Mouse (Mus musculus) liver, adult 2 months (tissue): ENCODE data around the gene Rasgrp1. TPM values are rescaled to one million over a fixed set of nuclear protein-coding genes. Genes with fewer than 3 reads are reported as not detected.

Experiments
- DNase-seq: peaks from one replicate; pipeline ENCODE4 v3.0.0-alpha.2; 2011; ENCODE audit warnings: low read depth, low spot score; ENCODE audit errors: extremely low read depth
- H3K27ac ChIP-seq: fragments of 200-500 bp; replicated peaks from 2 replicates; pipeline ENCODE4 v1.5.1; 2012; ENCODE audit warnings: low read depth, mild to moderate bottlenecking, control low read depth, inconsistent platforms, low read length; ENCODE audit not compliant: insufficient read depth
- H3K27me3 ChIP-seq: fragments of 200-500 bp; 2 replicates; pipeline ENCODE4 v1.6.1; 2012; ENCODE audit warnings: mild to moderate bottlenecking, moderate library complexity, low read length, inconsistent platforms; ENCODE audit not compliant: control insufficient read depth, insufficient read depth
- H3K36me3 ChIP-seq: fragments of 200-500 bp; 2 replicates; pipeline ENCODE4 v1.6.1; 2012; ENCODE audit warnings: low read length, inconsistent platforms; ENCODE audit not compliant: control insufficient read depth, insufficient read depth
- H3K4me1 ChIP-seq: fragments of 200-500 bp; 2 replicates; pipeline ENCODE4 v1.6.1; 2011; ENCODE audit warnings: low read length; ENCODE audit not compliant: control insufficient read depth, insufficient read depth
- H3K4me3 ChIP-seq: fragments of 200-500 bp; 2 replicates; pipeline ENCODE4 v1.5.1; 2011; ENCODE audit warnings: low read depth, mild to moderate bottlenecking, control low read depth, low read length, moderate library complexity; ENCODE audit not compliant: insufficient read depth
- H3K79me2 ChIP-seq: fragments of 200-500 bp; 2 replicates; pipeline ENCODE4 v1.6.1; 2012; ENCODE audit warnings: inconsistent platforms, mild to moderate bottlenecking, low read length, moderate library complexity; ENCODE audit not compliant: control insufficient read depth, insufficient read depth
- H3K9ac ChIP-seq: fragments of 200-500 bp; 2 replicates; pipeline ENCODE4 v1.6.1; 2012; ENCODE audit warnings: low read depth, mild to moderate bottlenecking, control low read depth, inconsistent platforms, low read length
- CTCF ChIP-seq: fragments of 200-500 bp; IDR thresholded peaks from 2 replicates; pipeline ENCODE4 v1.5.1; 2011; ENCODE audit warnings: low read depth, low read length, control low read depth
- POLR2A ChIP-seq: fragments of 200-500 bp; IDR thresholded peaks from 2 replicates; pipeline ENCODE4 v1.6.1; 2011; ENCODE audit warnings: low read length, control low read depth; ENCODE audit not compliant: insufficient read depth; ENCODE audit errors: extremely low read depth
- WGBS: fragments of 180-500 bp; shearing (Covaris S2); methylation state at CpG from one replicate; pipeline ENCODE4 v1.1.7; 2018; 5-methylcytosine and 5-hydroxymethylcytosine counted together
- polyA plus RNA-seq: library from polyadenylated mRNA; depleted of rRNA; stranded (reverse); fragments of >200 nt; gene quantifications from 2 replicates; pipeline ENCODE4 v1.2.3, GENCODE M21; 2012; rRNA removed
- total RNA-seq: library from RNA; depleted of rRNA; stranded (reverse); fragments of >200 nt; gene quantifications from 2 replicates; pipeline ENCODE4 v1.2.3, GENCODE M21; 2014; rRNA removed

Rasgrp1 gene
- total RNA-seq, result 1.3 and 1.5 TPM in 2 replicates
- 0.36 and 0.93 TPM in 2 replicates for polyA plus RNA-seq

DNA sequence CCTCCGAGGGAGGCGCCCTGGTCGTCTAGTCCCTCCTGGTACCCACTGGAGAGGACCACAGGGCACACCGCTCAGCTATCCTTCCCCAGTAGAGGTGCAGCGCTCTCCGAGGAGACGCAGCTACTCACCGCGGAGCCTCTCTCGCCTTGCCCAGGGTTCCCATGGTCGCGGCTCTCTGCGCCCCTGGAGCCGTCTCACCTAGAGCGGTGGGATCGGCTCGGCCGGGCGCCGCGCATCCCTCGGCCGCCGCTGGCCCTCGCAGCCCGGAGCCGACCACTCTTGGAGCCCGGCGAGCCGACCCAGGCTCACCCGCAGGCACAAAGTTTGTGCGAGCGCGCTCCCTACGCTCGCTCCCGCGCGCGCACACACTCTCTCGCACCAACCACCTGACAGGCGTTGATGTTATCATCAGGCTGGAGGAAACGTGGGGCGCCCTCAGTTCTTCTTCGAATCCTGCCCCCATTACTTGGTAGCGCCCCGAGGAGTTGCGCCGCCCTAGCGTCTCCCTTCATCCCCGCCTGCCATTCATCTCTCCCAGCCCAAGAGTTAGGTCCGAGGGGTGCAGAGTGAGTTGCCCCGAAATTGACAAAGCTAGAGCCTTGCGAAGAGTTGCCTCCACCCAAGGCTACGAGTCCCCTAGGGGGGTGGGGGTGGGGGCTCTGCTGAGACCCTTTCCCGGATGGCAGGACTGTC lies at the start of gene Rasgrp1:
TSS of gene Rasgrp1 (minus strand) at position 455 of the 693 bp plus-strand sequence.
- Histone ChIP-seq H3K36me3 (no peaks in the 10 kb centered on the region), H3K9ac (peak within 1 kb of the TSS; percentile 71), H3K4me1 (peaks cover 3% of the 10 kb centered on the region; the same call in 1 of the 2 replicates), H3K27me3 (peaks cover 6% of the 10 kb centered on the region; the same call in 1 of the 2 replicates), H3K79me2 (no peaks in the 10 kb centered on the region), H3K27ac (peak within 1 kb of the TSS; percentile 51; the same call in 1 of the 2 replicates), H3K4me3 (peak within 1 kb of the TSS; percentile 65)
- TF ChIP-seq POLR2A, result no peak
- TF ChIP-seq CTCF, result no peak
- WGBS, result 3% methylated on average over 56 of the region's 56 CpGs
- DNase-seq, result no peak

DNA sequence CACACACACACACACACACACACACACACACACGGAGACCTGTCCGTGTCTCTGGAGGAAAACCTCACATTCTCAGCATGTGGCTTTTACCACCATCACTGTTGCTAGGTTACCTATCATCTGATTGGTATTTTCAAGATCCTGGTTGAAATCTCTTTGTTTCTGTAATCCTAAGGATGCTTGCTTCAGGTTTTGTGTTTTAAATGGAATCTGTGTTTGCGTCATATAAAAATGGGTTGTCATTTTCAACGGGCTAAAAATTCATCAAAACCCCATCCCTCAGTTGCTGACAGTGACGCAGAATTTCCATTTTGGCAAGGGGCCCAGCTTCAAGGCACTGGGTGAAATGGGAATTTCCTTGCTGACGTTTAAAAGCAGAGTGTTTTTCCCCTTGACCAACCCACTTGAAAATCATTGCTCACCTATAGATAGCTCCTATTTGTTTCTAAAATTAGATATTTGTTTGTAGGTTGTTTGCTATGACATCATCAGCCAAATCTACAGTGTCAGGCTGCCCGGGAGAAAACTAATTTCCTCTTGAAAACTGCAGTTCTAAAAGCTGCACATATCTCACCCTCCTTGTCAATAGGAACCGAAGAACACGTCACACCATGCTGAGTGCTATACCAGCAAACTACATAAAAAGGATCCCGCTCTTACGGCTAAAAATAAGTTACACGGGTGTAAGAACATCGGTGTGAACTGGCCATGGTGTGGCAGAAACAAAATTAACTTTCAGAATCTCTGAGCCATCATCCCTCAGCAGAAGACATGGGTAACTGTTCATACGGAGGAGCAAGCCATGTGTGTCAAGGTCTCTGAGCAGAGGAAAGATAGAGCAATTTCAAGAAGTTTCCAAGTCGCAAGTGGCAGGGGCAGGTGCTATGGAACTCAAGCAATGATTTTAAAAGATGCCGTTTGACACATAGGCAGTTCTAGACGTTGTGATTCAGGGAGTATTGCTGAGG lies 47.4 kb upstream of the Rasgrp1 start:
- H3K9ac ChIP-seq, result no peak overlapping the region
- no peak for DNase-seq
- H3K4me1 ChIP-seq, result no peaks in the 10 kb centered on the region
- no peak for TF ChIP-seq POLR2A
- no peak for TF ChIP-seq CTCF
- no peak overlapping the region for H3K27ac ChIP-seq
- 75% methylated on average over 17 of the region's 17 CpGs for WGBS
- H3K27me3 ChIP-seq, result no peaks in the 10 kb centered on the region
- H3K79me2 ChIP-seq, result no peaks in the 10 kb centered on the region
- H3K36me3 ChIP-seq, result no peaks in the 10 kb centered on the region
- no peak overlapping the region for H3K4me3 ChIP-seq

DNA sequence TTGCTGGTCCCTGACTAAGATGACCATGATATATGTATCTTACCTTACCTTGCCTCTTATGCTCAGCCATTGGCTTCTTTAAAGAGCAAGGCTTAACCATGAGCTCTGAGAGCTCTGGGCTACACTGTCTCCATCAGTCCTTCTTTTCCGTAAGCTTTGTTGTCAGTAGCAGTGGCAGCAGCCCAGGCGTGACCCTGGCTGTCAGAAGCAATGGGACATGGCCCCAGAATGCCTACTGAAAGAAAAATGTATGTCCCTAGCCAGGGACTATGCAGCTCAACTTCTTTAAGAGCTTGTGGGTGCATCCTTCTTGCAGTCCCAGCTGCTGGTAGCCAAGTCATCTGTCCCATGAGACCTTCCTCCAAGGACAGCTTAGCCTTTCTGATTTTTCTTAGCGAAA lies 46.7 kb upstream of the Rasgrp1 start:
- DNase-seq, result no peak
- no peak overlapping the region for H3K4me3 ChIP-seq
- TF ChIP-seq POLR2A (no peak), CTCF (no peak)
- no peaks in the 10 kb centered on the region for H3K4me1 ChIP-seq
- H3K36me3 ChIP-seq, result no peaks in the 10 kb centered on the region
- no peak overlapping the region for H3K27ac ChIP-seq
- WGBS, result 88% methylated on average over 3 of the region's 3 CpGs
- no peak overlapping the region for H3K9ac ChIP-seq
- no peaks in the 10 kb centered on the region for H3K27me3 ChIP-seq
- H3K79me2 ChIP-seq, result no peaks in the 10 kb centered on the region

DNA sequence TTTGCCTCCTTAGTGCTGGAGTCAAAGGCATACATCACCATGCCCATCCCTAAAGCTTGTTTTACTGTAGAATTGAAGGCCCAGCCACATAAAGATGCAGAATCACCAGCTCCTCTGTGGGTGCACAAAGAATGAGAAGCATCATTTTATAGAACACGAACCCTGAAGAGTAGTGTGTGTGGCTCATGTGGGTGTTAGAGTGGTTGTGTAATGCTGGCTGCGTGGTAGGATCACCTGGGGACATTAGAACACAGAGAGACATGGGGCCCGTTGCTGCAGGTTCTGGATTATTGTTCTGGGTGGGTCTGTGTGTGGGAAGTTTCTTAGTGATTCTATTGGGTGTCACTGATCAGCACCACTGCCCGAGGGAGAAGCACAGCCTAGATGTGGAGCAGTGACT lies 45.3 kb upstream of the Rasgrp1 start:
- no peak for TF ChIP-seq POLR2A
- TF ChIP-seq CTCF, result no peak
- Histone ChIP-seq H3K79me2 (no peaks in the 10 kb centered on the region), H3K4me1 (no peaks in the 10 kb centered on the region), H3K27ac (no peak overlapping the region), H3K4me3 (no peak overlapping the region), H3K36me3 (no peaks in the 10 kb centered on the region), H3K9ac (no peak overlapping the region), H3K27me3 (no peaks in the 10 kb centered on the region)
- 77% methylated on average over 4 of the region's 4 CpGs for WGBS
- no peak for DNase-seq

- no peak for DNase-seq
- Histone ChIP-seq H3K36me3 (no peaks in the 10 kb centered on the region), H3K4me3 (no peak overlapping the region), H3K9ac (no peak overlapping the region), H3K79me2 (no peaks in the 10 kb centered on the region), H3K27me3 (no peaks in the 10 kb centered on the region), H3K4me1 (no peaks in the 10 kb centered on the region), H3K27ac (no peak overlapping the region)
- 86% methylated on average over 12 of the region's 12 CpGs for WGBS
- no peak for TF ChIP-seq CTCF
- no peak for TF ChIP-seq POLR2A
These were observed 44.3 kb upstream of the Rasgrp1 start for GRCm38 (mm10) chr2:117386981-117387705.
